Mouse (Mus musculus) frontal cortex, postnatal 25 days (tissue): ENCODE measurements around the gene Dlg4.
"Not testable (repeated sequence)": the region's sequence is repeated elsewhere in the genome, so short reads cannot be mapped to it uniquely, and the experiment has no call there.

Experiments
- DNase-seq, 2 experiments: peaks; one replicate each; pipeline ENCODE4 v3.0.0; 2022; ENCODE audit warnings: low spot score in 2 of 2

Gene Dlg4

DNA sequence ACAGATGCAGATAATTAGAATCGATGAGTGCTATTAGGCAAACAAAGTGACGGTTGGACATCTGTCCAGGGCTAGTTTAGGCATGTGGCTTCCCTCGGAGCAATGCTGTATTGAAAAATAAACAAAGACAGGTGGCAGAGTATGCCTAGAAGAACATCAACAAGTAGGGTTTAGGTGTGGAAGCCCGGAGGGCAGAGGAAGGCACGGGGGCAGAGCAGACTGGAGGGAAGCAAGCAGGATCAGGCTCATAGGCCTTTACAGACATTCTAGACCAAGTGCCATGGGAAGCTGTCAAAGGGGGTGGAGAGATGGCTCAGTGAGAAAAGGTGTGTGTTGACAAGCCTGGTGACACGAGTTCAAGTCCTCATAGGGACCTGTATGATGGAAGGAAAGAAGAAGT lies 32.6 kb downstream of the Dlg4 start:
- no peak for DNase-seq

DNA sequence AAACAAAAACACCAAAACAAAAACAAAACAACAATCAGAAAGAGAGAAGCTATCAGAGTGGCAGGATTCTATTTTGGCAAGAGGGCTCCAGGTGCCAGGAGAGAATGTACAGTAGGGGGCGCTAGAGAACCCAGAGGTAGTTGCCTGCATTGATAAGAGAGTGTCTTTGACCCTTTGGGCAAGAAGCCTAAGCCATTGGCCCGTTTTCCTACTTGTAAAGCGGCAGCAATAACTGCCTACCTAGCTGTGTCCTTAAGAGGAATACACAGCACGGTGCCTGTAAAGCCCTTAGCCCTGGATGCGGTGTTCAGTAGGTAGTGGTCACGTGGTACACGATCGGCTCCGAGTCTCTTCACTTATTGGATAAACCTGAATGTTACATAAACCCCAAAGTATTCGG lies 33.1 kb downstream of the Dlg4 start:
- no peak for DNase-seq

DNA sequence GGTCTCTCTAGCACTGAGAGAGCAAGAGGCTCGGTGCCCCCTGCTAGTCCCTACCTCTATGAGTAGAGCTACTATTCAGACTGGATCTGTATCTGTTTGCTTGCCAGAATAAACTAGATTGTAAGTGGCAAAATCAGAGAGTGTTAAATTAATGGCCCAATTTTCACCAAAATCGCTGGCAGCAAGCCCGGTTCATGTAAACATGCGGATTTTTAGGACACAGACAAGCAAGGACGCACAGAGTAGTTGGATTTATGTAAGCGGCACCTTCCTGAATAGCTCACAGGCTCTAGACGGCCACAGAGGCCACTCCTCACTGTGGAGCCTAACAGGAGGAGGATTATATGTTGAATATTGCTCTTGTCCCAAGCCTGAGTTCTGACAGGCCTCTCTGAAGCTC lies 36.4 kb downstream of the Dlg4 start:
- no peak for DNase-seq

DNA sequence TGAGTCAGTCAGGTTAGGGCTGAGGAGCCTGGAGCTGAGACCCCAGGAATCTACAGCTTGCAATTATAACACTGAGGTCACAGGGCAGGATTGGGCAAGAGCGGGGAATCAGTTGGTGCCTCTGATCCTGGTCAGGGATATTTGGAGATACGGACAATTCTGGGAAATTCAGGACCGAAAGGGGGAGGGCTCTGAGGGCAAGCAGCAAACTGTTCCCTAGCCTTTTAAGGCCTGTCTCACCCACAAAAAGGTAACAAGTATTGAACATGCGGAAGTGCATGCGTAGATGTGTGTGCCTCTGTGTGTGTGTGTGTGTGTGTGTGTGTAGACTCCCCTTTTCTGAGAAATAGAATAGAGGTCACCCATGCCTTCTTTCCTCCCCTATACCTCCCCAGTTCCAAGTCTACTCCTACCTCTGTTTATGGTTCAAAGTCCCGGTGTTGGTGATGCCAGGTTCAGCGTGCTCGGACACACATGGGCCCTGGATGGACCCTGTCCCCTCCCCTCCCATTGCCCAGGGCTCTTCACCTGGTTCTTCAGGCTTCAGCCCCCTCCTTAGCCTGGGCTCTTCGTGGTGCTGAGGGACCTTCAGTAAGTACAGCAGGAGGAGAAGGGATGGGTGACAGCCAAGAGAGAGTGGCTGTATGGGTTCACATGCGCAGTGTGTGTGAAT lies 37.3 kb downstream of the Dlg4 start, which contains the start of gene Asgr1:
Asgr1 (plus strand) TSS at position 188 of the 673 bp plus-strand sequence.
- DNase-seq: no peak

DNA sequence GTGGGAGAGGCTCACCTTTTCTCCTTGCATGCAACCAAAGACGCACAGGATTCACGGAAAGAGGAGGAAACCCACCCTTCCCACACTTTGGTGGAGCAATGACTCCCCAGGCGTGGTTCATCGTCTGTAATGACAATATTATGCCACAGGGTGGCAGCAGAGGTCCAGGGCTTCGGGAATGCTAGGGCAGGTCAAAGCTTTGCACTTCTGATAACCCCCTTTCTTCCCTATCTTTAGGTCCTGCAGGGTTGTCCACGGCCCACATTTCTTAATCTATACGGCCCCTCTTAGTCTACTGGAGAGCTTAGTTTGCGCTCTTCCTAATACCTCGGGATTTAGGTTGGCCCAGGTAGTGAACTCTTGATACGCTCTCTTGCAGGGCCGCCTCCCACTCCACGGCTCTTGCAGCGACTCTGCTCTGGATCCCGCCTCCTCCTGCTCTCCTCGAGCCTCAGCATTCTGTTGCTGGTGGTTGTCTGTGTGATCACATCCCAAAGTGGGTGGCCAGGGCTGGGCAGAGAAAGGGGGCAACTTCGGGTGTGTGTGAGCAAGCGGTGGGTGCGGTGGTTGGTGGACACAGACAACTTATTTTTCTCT lies 39.0 kb downstream of the Dlg4 start:
- peak; percentile 49 to 56 for DNase-seq

DNA sequence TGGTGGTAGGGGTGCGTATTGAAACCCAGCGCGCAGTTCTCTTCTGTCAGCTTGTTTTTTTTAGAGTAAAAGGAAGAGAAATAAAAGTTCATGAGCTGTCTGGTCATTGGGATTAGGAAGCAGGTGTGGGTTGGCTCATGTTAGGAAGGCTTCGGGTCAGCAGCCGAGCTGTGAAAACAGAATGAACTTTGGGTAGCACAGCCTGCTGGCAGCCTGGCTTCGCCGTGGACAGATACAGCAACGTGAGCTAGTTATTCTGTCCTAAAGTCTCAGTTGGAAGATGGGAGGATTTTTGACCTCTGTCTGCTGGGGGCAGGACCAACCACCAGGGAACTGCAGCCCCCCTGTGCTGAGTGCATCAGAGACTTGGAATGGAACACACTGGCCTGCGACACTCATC lies 41.1 kb downstream of the Dlg4 start:
- no peak for DNase-seq

DNA sequence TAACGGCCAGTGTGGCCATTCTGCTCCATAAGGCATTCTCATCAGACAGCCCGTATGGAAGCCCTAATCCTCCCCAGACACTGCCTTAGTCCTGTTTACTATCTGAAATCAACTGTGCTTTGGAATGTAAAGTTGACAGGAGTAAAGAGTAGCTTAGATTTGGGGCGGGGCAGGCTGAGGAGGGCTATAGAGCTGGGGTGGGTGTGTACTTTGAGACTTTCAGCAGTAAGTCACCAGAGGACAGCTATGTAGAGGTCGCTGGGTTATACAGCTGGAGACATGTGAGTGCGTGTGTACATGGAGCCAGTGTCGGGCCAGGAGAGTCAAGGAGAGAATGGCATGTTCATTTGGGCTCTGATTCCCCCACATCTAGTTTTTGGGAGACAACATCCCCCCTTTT lies 43.2 kb downstream of the Dlg4 start:
- DNase-seq: no peak

DNA sequence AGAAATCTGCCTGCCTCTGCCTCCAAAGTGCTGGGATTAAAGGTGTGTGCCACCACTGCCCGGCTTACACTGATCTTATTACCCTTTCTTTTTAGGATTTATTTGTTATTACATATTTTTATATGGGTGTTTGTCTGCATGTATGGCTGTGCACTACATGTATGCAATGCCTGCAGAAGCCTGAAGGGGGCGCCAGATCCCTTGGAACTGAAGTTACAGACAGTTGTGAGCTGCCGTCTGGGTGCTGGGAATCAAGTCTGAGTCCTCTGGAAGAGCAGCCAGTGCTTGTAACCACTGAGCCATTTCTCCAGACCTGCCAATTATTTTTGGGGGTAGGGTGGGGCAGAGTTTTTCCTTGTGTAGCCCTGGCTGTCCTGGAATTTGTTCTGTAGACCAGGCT lies 46.3 kb downstream of the Dlg4 start:
- DNase-seq: no peak

DNA sequence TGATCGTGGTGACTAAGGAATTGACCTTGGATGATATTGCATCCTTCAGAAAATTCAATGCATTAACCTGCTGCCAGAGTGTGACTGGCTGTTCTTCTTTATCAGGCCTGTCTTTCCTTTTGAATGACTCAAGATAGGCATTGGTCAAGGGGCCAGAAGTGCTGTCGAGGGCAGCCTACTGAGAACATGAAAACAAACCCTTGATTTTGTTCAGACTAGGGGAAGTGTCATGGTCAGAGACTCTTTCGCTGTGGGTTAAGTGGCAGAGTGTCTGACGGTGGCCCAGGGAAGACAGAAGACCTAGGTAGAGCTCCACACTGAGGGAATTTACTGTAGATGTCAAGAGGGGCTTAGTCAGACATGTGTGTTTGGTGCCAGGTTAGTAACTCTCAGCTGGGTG lies 50.0 kb downstream of the Dlg4 start:
- no peak for DNase-seq

DNA sequence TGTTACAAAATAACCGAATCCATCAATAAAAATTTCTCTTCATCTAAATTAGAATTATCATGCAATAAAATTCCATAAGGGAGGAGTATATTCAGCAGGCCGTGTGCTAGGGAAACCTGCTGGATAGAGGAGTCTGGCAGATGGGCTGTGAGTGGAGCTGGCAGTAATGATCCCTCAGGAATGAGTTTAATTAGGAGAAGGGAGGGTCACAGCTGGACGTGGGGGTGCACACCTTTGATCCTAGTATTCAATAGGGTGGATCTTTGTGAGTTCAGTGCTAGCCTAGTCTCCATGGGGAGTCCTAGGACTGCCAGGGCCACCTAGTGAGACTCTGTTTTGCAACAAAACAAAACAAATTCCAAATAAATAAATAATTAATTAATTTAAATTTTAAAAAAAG lies 51.5 kb downstream of the Dlg4 start:
- no peak for DNase-seq

DNA sequence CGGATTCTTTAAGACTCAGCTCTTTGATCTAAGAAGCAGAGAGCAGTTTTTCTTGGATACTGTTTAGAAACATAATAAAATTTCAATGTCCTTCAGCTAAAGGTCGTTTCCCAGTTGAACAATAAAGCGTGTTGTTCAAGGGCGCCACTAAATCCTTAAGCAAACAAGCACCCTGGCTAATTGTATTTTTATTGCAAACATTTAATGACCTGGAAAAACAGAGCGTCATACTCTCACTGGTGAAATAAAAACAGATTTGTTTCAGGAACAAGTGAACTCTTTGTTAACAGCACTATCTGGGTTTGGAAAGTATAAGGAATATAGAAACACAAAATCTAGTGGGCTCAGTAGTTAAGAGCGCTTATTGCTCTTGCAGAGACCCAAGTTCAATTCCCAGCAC lies 53.3 kb downstream of the Dlg4 start:
- DNase-seq: no peak

DNA sequence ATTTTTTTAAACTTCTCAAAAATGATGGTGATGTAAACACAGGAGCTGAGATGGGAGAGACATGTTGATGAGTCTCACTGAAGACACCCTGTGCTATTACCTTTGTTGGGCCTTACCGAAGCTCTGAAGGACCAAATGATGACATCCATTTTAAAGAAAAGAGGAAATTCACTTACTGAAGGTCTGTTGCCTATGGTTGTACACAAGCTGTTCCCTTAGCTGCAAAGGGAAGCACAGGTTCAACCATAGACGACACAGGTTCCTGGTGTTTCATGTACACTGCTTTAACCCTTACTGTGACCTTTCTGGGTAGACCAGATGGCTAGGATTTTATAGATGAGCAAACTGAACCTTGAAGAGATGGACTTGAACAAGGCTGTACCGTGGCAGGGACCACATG lies 53.9 kb downstream of the Dlg4 start:
- not testable (repeated sequence) for DNase-seq

DNA sequence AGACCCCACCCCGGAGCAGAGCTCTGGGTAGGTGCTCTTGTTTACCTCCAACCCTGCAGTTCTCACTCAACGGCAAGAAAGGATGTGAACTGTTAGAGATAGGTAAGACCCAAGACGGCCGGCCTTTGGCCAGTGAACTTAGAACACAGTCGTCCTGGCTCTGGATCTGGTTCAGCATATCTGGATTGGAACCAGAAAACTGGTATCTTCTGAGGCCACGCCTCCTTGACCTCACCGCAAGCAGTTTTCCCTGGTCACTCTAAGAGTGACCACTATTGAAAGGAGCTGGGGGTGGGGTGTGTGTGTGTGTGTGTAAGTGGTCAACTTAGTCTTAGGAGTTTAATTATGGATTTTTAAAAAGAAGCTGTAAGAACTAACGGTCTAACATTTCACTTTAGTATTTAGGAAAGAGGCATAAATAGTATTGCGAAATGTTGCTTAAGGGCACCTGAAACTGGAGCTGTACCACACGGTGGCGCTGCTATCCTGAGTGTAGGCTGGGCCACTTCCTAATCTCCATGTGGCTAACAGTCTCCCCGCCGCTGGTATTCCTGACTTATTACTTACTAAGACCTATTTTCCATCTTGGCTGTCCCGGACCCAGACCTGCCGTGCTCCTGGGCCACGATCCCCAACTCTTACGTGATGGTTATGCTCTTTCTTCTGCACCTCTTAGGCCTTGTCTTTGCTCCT lies 57.8 kb downstream of the Dlg4 start:
- DNase-seq: peak; percentile 67 to 73

DNA sequence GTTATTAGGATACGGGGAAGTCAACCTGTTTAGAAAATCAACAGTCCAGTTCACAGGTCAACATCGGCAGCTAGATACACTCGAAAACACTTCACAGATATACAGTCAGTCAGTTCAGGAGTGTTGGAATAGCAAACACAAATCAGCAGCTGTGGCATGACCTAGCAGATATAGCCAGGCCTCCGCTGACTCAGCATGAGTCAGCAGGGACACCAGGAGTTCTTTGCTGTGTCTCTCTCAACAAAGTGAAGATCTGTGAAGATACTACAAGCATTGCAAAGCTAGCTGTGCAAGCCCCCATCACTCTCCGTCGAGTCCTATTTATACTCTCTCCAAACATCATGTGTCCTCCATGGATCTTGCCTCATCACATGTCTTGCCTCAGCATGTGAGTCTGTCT lies 58.8 kb downstream of the Dlg4 start:
- DNase-seq: no peak

DNA sequence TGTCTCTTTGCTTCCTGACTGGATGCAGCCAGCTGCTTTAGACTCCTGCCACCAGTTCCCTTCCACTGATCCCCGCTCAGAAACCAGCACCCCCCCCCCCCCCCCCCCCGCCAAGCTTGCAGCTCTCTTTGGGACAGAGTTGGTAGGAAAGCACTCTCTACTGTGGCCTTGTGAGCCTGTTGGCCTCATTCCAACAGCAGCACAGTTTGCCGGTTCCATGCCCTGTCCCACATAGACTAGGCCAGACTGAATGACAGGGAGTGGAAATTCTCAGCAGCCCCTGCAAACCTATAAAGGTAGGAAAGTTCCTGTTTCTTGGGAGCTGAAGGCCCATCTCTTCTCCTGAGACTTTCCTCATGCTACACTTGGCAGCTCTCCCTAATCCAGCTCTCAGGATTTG lies 60.7 kb downstream of the Dlg4 start:
- DNase-seq: no peak

DNA sequence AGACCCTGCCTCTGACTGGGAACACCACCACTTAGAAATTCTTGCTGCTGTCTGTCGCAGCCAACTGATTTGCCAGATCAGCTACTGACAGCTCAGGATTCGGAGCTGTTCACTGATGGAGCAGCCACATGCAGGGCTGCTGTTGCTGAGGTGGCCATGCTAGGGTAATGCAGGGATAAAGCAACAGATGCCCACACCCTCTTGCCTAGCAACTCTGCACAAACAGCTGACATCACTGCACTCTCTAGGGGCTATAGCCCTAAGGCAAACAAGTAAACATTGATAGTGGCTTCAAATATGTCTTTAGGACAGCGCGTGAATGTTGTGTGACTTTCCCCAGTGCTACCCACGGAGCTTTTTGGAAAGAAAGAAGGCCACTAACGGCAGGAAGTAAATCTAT lies 62.4 kb downstream of the Dlg4 start:
- DNase-seq: no peak

DNA sequence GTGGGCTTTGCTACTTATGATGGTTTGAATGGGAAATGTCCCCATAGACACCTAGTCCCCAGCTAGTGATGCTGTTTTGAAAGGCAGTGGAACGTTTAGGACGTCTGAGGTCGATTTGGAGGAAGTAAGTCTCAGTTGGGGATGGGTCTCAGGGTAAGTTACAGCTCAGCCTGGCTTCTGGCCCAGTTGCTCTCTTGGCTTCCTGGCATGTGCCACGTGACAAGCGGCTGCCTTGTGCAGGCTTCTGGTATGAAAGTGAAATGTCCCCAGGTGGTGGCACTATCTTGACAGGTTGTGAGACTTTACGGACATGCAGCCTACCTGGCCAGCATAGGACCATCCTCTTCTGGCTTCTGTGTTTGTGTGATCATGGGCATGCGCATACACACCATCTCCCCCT lies 63.2 kb downstream of the Dlg4 start:
- DNase-seq: no peak

DNA sequence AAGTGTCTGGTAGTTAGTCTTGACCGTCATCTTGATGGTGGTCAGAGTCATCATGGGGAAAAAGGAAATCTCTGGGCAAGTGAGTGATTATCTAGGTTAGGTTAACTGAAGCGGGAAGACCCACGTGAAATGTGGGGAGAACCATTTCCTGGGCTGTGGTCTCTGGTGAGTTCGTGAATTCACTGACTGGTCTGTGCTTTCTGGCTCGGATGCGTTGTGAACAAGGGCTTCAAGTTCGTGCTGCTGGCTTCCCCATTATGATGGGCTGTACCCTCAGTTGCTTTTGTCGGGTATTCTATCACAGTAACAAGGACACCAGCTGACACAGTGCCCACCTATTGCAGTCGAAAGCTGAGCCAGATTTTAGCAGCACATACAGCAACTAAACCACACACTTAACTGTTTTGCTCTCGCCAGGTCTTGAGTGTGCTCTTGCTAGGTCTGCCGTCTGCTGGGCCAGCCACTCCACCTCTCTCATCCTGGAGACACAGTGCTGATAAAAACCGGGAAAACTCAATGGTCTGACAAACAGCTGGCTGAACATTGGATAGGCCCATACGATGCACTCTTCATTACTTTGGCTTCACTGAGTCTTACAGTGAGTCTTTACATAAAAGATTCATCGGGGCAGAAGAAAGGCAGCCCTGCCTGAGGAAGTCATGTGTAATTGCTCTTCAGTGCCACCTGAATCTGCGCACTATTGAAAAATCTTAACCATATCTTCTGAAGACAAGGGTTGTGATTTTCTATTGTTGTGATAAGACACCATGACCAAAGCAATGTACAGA lies 64.3 kb downstream of the Dlg4 start:
- no peak for DNase-seq

DNA sequence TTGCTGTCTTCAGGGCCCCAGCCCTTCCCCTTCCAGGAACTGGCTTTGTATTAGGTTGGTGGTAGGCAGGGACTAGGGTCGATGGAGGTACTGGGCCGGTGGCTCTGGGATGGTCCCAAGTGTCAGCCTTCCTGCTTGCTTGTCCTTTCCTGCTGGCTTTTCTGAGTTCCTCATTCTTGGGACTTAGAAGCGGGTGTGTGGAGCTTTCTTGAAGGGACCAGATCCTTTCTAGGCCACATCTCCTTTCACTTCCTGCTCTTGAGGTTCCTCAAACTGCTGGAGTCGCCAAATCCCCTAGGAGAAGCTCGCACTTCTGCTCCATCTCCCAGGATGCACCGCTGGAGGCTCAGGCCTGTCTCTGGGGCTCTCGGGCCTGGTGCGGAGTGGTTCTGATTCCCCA lies 67.8 kb downstream of the Dlg4 start:
- DNase-seq: no peak

DNA sequence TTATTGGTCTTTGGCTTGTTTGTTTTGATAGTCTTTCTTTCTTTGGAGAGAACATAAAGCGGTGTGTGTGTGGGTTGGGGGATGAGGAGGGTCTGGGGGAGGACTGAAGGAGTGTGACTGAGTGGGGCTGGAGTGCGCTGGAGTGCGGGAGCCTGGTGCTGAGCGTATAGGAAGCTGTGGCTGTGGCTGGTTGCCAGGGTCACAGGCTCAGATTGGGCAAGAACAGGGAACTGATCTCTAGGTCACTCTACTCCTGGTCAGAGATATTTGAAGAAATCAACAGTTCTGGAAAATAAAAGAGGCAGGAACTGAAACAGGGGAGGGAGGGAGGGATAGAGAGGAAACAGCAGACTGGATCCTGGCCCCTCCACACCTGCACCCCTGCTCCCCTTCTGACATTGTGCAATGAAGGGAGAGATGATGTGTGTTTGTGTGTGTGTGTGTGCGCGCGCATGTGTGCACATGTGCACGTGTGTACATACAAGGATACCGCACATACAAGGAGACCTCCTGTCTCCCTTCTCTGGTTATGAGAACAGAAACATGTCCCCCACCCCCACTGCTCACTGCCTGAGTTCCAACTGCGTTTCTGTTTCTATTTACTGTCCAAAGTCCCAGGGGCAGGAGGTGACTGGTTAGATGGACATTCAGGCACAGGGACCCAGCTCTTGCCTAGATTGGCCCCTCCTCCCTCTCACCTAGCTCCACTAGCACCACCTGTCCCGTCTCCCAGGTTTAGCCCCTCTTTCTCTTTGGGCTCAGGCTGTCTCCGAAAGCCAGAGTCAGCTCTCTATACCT lies 75.4 kb downstream of the Dlg4 start, which contains the start of gene Asgr2:
Asgr2 (plus strand) TSS at position 659 of the 798 bp plus-strand sequence.
- DNase-seq: no peak
